Mouse (Mus musculus) monocyte, adult 2 months (primary cell): ENCODE results near the gene Ccdc34.

Experiments
- DNase-seq, 2 experiments: peaks; one replicate each; pipeline ENCODE4 v3.0.0; 2022; ENCODE audit warnings: low spot score in 2 of 2, low read depth in 1 of 2

The Ccdc34 gene

DNA sequence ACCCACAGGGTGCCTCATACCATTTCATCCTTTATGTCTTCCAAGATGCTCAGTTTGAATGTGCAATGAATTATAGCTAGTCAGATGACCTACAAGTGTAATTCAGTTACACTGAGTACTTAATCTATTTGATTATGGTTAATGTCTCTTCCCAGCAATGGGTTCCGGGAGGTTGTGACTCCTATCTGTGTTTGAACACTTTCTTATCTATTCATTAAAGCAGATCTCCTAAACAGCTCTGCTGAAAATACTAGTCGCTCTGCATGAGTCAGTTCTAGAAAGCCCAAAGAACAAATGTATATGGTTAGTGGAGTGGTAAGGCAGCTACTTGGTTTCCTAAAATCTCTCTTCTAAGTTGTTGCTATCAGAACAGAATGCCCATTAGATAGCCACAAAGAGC is 22.6 kb upstream of the Ccdc34 start:
- DNase-seq, result no peak

DNA sequence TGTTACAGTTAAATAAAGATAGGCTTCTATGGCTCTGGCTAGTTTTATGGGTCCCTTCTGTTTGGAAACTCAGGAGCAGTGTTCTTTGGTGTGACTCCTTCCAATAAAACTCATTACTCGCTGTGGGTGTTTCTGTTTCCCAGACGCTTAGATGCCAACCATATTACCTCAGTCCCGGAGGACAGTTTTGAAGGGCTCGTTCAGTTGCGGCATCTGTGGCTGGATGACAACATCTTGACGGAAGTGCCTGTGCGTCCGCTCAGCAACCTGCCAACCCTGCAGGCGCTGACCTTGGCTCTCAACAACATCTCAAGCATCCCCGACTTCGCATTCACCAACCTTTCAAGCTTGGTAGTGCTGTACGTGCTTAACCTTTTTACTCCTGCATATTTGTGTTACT is 21.2 kb upstream of the Ccdc34 start:
- no peak for DNase-seq

DNA sequence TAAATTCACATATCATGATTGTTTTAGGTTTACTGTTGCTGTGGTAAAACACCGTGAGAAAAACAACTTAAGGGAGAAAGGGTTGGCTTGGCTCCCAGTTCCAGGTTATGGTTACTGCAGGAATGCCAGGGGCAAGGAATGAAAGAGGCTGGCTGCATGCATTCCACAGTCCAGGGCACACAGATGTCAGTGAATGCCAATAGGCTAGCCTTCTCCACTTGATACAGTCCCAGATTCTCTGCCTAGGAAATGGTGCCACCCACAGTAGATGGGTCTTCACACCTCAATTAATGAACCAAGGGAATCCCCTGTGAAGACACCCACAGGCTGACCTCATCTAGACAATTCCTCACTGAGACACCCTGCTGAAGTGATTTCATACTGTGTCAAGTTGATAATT is 12.9 kb upstream of the Ccdc34 start:
- DNase-seq, result no peak

DNA sequence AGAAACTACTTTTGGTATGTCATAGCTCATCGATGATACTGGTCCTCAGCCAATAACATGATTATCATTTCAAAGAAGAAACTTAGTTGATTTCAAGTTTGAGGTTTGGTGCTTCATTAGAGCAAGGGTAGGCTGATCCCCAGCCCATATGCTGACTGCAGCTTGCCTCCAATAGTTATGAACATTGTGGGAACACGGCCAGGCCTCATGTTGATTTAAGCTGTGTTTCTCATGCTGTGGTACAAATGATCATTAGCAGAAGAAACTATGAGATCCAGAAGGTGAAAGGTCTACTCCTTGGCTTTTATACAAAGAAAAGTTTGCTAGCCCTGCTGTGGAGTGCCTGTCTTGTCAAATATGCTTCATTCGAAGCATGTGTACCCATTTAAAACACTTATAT is 12.5 kb upstream of the Ccdc34 start:
- no peak for DNase-seq

DNA sequence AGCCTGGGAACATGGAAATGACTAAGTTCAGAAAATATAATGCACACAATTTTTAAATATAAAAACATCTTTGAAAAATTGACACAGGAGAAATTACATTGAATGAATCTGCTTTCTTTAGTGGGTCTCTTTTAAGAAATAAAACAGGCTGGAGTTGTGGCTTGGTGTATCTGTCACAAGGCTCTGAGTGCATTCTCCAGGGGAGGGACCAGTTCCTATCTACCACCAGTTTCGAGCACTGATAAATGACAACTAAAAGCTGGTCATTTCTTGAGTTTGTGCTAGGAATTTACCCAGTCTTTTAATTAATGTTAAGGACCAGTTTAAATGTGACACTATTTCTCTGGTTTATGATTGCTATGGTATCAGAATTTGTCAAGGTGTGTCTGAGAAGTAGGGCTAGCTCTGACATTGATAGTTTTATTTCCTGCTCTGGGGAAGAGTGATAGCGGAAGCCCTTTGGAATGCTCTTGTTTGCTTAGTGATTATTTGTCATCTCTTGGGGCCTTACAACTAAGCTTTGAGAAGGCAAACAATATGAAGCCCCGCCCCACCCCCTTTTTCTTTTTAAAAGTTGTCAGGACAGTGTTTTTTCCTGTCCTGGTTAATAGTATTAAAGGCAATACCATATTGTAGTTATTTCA is 11.9 kb upstream of the Ccdc34 start:
- no peak for DNase-seq

DNA sequence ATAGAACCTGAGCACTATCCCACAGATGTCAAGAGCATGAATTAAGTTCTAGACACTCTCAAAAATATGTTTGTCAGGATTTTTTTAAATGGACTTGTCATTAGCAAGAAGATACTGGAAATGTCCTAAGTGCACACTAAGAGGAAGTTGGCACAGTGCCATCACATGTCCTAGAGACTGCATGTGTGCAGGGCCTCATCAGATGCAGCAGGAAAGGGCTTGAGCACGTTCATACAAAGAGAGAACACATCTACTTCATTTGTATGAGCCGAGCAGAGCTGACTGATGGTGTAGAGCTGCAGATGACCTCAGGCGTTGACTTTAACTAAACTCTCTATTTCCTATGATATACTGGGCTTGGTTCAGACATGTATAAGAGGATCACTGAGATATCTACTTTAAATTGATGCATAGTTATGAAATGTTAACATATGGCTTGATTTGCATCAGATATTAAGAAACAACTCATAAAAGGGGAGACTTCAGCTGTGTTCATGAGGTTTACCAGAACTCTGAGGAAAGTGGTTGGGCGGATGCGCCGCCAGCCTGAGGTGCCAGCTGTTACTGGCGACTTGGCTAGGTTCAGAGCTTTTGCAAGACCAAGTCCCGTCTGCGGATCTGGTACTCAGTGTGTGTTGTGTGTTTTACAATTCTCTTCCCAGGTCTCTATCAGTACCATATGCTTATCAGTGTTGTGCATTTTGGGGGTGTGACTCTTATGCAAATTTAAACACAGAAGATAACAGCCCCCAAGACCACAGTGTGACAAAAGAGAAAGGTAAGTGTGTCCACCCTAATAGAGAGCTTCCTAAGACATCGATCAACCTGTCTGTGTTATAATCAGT is 10.0 kb upstream of the Ccdc34 start:
- no peak for DNase-seq

DNA sequence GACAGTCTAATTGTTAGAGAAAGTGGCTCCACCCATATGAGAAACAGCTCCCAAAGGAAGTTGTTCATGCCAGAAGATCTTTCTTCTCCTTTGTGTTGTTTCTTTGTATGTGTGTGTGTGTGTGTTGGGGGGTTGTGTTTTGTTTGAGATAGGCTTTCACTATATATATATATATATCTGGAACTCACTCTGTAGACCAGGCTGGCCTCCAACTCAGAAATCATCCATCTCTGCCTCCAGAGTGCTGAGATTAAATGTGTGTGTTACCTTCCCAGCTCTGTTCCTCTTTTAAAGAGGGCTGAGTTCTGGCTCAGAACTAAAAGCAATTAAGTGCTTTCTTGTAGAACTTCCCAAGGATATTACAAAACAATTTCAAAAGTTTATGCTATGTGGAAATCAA is 8.2 kb upstream of the Ccdc34 start:
- DNase-seq, result no peak

DNA sequence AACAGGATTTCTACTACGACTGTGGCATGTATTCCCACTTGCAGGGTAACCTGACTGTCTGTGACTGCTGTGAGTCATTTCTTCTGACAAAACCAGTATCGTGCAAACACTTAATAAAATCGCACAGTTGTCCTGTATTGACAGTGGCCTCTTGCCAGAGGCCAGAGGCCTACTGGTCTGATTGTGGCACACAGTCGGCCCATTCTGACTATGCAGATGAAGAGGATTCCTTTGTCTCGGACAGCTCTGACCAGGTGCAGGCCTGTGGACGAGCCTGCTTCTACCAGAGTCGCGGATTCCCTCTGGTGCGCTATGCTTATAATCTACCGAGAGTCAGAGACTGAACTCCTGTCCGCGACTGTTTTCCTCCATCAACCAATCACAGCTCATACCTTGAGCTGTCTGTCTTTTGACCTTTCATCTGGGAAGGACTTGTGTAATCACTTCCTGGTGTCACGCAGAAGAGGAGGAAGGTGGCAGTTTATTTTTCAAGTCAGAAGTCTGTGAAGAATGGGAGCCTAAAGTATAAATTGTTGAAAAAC is 5.4 kb upstream of the Ccdc34 start:
- no peak for DNase-seq

DNA sequence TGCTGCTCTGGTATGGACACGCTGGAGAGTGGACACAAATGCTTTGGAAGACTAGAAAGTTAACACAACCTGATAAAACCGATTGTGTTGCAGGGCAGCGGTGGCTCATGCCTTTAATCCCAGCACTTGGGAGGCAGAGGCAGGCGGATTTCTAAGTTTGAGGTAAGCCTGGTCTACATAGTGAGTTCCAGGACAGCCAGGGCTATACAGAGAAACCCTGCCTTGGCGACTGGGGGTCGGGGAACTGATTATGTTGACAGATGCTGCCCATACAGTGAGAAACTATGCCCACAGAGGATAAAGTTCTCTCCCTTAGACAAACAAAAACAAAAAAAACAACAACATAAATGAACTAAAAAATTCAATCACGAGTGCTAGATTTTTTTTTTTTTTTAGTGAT is 530 bp upstream of the Ccdc34 start:
- DNase-seq, result no peak

DNA sequence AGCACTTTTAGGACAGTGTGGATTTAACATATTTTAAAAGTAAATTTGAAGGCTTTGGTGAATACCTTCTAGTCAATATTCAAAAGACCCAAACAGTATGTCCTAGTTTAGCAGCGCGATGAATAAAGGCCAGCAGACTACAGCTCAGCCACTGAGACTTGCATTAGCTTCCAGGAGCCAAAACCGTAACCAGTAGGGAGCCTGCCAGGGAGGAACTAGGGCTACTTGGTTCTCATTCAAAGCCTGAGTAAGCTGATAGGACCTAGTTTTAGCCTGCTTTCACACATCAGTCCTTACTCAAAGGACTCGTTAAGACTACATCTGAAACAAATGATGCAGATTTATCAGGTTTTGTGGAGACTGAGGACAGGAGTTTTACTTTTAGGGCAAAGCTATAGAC is 2.0 kb downstream of the Ccdc34 start:
- DNase-seq, result no peak

DNA sequence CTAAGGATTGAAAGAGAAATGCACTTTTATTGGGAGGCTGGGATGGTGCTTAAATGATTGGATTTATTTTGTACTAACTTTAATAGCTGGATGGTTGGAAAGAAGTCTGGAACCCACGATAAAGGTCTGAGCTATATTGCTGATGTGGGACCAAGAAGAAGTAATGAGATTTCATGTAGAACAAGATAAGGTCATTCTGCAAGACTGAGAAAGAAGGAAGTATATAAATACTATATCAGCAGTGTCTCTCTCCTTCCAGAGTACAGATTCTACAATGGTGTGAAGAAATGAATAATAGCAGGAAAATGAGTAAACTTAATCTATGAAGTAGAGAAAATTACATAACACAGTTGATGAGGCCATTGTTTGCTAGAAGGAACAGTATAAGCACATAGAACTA is 2.8 kb downstream of the Ccdc34 start:
- DNase-seq, result no peak

DNA sequence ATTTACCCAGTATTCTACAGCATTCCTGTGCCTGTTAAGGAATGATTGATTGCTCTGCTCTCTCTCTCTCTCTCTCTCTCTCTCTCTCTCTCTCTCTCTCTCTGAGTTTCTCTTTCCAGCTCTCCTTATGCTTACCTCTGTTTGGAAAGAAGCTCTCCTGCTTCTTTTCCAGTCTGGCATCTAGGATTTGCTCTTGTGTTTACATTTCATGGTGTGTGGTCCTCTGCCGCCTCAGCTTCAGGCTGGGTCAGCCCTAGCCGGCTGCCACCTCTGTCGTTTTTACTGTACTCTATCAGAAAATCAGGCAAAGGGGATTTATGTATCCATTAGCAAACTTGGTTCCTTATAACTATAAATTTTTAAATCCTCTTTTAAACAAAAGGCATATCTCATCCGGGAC is 18.6 kb downstream of the Ccdc34 start:
- DNase-seq, result no peak

DNA sequence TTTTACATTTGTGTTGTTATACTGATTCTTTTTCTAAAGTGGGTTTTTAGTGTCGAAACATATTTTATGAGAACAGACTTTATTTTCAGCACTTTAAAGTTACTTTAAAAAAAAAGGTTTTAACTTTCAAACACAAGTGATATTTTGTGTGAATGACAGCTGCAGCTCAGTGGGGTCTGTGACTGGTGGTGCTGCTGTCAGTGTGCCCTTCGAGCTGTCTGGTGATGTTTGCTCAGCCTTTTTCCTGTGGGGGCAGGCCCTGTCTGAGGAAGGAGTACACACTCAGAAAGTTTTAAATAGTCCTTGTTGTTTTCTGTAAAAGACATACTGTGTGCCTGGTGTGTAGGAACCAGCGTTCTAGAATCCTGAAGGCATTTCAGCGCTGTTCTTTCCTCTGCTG is 19.0 kb downstream of the Ccdc34 start:
- no peak for DNase-seq

DNA sequence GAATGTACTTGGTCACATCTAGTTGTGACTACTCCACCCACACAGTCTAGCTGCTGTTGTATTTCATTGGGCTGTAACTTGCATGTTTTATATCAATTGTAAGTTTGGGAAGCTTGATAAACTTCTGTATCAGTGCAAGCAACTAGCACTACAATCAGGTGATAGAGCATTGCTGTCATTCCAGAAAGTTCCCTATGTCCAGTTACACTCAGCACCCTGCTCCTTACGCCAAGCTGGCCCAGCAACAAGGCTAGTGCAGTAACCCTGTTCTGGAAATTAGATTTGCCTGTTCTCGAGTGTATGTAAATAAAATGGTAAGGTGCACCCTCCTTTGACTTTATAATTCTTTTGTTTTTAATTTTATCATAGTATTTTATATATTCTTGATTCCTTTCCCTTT is 19.6 kb downstream of the Ccdc34 start:
- DNase-seq, result no peak

DNA sequence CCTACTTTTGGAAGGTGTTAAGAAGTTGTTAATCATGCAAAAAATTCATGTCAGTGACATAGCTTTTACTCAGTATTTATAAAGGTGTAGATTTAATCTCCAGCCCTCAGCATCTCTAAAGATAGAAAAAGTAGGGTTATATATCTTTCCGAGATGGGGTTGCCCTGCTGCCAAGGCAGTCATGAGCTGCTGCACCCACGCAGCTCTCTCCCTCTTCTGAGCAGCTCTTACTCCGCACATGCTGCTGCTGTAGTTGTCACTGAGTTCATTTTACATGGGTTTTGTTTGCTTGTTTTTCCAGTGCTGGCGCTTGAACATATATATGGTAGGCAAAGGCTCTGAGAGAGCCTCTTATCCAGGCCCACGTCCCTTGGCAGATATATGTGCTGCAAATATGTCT is 20.7 kb downstream of the Ccdc34 start:
- DNase-seq, result no peak

DNA sequence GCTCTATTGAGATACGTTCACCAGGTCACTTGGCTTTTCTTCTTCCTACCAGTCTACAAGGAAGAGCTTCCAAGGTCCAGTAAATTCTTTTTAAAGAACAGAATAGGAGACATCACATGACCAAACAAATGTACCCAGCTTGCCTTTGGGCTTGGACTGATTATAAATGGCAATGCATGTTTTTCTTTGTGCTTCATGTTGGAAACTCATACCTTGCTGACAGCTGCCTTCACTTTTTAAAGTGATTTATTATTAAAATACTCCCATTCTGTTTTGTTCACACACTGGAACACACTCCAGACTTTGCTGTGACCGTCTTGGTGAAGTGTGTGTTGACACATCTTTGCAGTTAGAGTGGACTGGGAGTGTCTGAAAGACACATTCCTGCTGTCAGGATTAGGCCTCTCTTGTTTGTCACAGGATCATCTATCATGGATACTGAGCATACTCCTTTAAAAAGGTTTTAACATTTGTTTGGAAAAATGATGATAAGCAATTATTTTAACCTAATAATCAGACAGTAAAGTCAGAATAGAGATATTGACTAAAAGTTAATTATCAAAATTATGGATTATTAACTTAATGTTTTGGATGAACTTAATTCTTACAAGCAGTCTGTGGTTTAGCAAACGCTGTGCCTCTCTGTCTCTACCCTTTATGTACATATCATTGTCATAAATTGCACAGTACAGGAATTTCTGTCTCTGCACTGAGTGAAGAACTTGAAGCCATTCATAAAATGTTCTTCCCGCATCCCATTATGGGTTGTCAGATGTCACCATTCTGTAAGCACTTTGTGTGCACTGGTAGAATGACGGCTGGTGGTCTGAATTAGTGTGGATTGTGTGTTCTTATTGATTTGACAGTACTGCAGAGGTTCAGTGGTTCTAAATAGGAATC is 25.5 kb downstream of the Ccdc34 start:
- DNase-seq, result no peak

DNA sequence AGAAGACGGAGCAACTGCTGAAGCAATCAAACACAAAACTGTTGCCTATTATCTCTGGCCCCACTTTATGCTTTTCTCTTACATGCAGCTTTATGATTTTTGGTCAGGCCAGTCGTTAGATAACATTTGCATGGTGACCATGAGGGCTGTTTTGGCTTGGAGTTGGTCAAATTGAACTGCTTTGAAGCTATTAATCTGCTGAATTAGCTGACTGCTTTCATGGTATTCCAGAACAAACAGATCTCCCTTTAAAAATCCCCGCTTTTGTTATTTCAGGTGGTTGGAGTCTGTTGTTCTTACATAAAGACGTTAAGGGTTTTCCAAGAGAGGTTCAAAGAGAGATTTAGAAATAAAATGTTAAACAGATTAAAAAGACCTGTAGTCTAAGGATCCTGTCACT is 40.8 kb downstream of the Ccdc34 start:
- DNase-seq, result no peak

DNA sequence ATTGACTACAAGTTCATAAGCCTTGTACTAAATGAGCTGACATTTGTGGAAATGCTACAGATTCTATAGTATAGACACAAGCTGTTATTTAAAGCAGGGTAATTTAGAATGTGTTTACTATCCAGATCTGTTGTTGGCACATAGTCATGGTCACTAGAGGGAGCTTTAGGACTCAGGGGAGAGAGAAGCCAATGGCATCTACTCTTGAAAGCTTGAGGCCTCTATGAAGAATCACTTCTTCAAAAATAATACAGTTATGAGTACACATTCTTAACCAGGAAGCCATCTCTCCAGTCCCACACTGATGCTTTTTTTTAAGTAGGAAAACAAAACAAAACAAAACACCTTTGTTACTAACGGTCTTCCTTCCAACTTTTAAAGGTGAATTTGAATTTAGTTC is 45.5 kb downstream of the Ccdc34 start:
- DNase-seq, result no peak

DNA sequence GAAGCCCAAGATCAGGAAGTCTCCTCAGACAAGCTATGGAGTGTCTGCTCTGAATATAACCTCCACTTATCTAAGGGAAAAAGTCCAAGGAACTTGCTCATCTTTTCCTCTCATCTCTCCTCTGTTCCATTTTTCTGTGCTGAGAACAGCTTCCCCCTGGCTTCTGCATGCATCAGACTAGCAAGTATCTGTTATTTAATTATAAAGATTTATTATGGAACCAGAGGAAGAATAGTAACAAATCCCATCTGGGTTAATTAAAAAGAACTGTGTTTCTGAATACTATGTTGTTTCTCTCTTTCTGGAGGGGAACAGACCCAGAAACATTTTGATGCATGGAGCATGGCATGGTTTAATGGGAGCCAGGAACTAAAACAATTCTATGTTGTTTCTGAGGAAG is 51.3 kb downstream of the Ccdc34 start:
- DNase-seq, result no peak

DNA sequence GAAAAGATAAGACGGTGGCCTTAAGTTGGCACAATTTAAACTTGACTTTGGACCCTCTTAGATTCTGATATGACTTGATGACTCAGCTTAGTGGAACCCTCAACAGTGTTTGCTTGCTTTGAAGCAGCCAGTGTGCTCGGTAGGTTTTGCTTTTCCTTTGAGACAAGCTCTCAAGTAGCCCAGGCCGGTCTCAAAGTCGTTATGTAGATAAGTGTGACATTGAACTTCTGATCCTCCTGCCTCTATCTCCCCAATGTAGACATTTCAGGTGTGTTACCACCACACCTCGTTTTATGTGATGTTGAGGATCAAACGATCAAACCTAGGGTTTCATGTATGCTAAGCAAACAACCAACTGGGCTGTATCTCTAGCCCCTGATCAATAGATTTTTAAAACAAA is 55.4 kb downstream of the Ccdc34 start:
- no peak for DNase-seq

DNA sequence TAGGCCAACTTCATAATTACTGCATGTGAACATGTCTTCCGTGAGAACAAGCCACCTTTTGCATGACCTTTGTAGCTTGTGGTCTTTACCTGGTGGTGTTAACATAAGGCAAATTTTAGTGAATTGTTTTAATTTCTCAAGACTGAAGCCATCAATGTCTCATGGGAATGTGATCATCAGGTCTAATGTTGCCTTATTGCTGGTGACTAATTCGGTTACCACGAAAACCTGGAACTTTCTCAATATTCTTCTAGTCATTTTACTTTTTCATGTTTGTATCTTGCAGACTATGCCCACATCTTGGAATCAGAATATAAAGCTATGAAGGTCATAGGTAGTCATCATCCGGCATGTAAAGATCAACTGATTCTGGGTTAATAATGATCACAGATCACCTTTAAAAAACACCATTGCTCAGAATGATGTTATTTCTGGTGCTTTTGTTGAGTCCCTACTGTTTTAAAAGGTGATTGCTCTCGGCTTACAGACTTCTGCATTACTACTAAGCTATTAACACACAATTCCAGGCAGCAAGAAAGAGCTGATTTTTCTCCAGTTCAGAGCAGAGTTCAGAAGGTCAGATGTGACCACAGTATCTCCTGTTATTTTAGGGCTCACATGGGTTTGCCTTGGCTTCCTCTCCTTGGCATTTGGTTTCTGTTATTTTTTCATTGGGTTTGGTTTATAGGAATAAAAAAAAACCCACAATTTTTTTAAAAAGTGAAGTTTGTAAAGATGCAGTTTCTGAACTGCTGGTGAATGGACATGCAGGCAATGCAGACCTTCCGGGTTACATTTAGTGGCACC is 57.2 kb downstream of the Ccdc34 start:
- DNase-seq, result no peak
